Mouse (Mus musculus): ENCODE results near the gene Tulp2. TPM values are rescaled to one million over a fixed set of nuclear protein-coding genes. Genes with fewer than 3 reads are reported as not detected.

Gene Tulp2
- polyA plus RNA-seq, 1 experiment from 2014 or later = not detected

DNA sequence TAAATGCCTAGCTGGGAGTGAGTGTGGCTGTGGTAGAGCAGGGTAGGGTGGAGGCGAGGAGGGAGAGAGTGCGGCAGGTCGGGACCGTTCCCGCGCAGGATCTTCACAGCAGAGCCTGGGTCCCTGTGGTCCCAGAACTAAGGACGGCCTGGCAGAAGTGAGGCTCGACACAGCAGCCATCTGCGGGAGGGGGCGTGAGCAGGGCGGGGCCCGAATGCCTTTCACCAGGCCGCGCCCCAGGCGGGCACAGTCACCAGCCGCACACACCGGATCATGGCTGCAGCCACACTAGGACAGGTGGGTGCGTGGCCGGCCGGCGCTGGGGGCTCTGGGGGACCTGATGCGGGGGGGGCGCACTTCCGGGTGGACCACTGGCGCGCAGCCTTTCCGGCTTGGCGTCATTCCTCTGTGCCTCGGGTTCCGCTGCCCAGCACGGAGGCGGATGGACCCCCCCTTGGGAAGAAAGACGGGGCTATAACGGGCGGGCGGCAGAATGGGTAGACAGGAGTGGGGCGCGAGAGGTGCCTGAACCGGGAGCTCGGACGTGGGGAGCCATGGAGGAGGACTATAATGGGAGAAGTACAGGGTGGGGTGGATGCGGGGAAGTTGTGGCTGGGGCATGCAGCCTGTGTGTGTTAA, 88.5 kb downstream of the Tulp2 start, which contains the start of gene Bcat2:
Bcat2 (plus strand) TSS at position 51 of the 639 bp plus-strand sequence.
- no peaks in the 10 kb centered on the region for H3K36me3 ChIP-seq (ENCODE audit: control insufficient read depth, insufficient read depth, low read length)
- peak within 1 kb of the TSS; percentile 72 for H3K4me2 ChIP-seq (ENCODE audit: low read length)
- H3K4me1 ChIP-seq (ENCODE audit: control insufficient read depth, insufficient read depth, low read length) = peaks cover 9% of the 10 kb centered on the region; the same call in 1 of the 2 replicates
- no peaks in the 10 kb centered on the region for H3K9me3 ChIP-seq (replicated peaks; ENCODE audit: control insufficient read depth, low read length)
- peak within 1 kb of the TSS; percentile 93 for H3K9ac ChIP-seq (ENCODE audit: low read length)
- H3K27ac ChIP-seq (ENCODE audit: low read depth, low read length) = peak within 1 kb of the TSS; percentile 81
- H3K4me3 ChIP-seq (ENCODE audit: low read depth, low read length) = peak within 1 kb of the TSS; percentile 62
- under 1% methylated on average over 42 of the region's 42 CpGs for WGBS
- peak; percentile 74 for ATAC-seq
- H3K27me3 ChIP-seq (replicated peaks; ENCODE audit: control insufficient read depth, insufficient read depth, low read length) = no peaks in the 10 kb centered on the region
- DNase-seq (ENCODE audit: low spot score) = peak; percentile 75

DNA sequence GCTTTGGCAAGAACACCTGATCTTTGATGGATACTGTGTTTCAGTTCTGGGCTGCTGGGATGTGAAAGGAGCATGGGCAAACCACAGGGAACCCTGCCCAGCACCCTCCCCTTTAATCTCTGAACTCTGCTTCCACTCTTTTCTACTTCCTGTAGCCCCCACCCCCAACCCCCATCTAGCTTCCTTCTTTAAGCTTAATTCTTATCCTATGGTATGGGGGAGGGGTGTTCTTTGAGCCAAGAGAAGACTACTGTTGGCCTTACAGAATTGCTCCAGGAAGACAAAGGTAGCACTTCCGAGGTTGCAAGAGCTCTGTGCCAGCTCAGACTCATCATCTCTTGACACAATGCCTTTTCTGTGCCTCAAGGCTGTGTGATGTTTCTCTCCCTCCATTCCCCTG, 90.3 kb downstream of the Tulp2 start:
- H3K9ac ChIP-seq (ENCODE audit: low read length) = no peak overlapping the region
- DNase-seq (ENCODE audit: low spot score) = no peak
- H3K36me3 ChIP-seq (ENCODE audit: control insufficient read depth, insufficient read depth, low read length) = peaks cover 9% of the 10 kb centered on the region
- H3K4me2 ChIP-seq (ENCODE audit: low read length) = no peak overlapping the region
- H3K4me3 ChIP-seq (ENCODE audit: low read depth, low read length) = no peak overlapping the region
- peaks cover 9% of the 10 kb centered on the region; the same call in 1 of the 2 replicates for H3K4me1 ChIP-seq (ENCODE audit: control insufficient read depth, insufficient read depth, low read length)
- WGBS = 62% methylated on average over 1 of the region's 1 CpGs
- no peak overlapping the region for H3K27ac ChIP-seq (ENCODE audit: low read depth, low read length)
- no peaks in the 10 kb centered on the region for H3K9me3 ChIP-seq (replicated peaks; ENCODE audit: control insufficient read depth, low read length)
- ATAC-seq = no peak
- no peaks in the 10 kb centered on the region for H3K27me3 ChIP-seq (replicated peaks; ENCODE audit: control insufficient read depth, insufficient read depth, low read length)

Small RNA genes within 50 kb of the gene (microRNA-seq; reads per million reads assigned to microRNA genes)
- gene Gm22133 = not detected

Other genes with a start within 250 kb of the Tulp2 start
- 0.99 and 1.4 TPM in 2 replicates for gene Cd37, start 242.8 kb upstream of the Tulp2 start, polyA plus RNA-seq (2014; fragmentation: Nextera tagmentation; extraction: Ambion mirVana)
- gene Slc6a16, start 240.8 kb upstream of the Tulp2 start, polyA plus RNA-seq (2014; fragmentation: Nextera tagmentation; extraction: Ambion mirVana) = 0.09 and 0.26 TPM in 2 replicates
- not detected in 2 replicates for gene Slc6a21, start 204.4 kb upstream of the Tulp2 start, polyA plus RNA-seq (2014; fragmentation: Nextera tagmentation; extraction: Ambion mirVana)
- gene Trpm4, start 148.1 kb upstream of the Tulp2 start, polyA plus RNA-seq (2014; fragmentation: Nextera tagmentation; extraction: Ambion mirVana) = 6.5 and 9.8 TPM in 2 replicates
- 0.06 TPM in 1 of 2 replicates, not detected in the other for gene Hrc, start 146.6 kb upstream of the Tulp2 start, polyA plus RNA-seq (2014; fragmentation: Nextera tagmentation; extraction: Ambion mirVana)
- gene Ppfia3, start 114.9 kb upstream of the Tulp2 start, polyA plus RNA-seq (2014; fragmentation: Nextera tagmentation; extraction: Ambion mirVana) = 10.7 and 17.3 TPM in 2 replicates
- 6.2 and 11.0 TPM in 2 replicates for gene Lin7b, start 111.3 kb upstream of the Tulp2 start, polyA plus RNA-seq (2014; fragmentation: Nextera tagmentation; extraction: Ambion mirVana)
- 95.7 and 99.4 TPM in 2 replicates for gene Snrnp70, start 86.1 kb upstream of the Tulp2 start, polyA plus RNA-seq (2014; fragmentation: Nextera tagmentation; extraction: Ambion mirVana)
- not detected in 2 replicates for gene Kcna7, start 76.2 kb upstream of the Tulp2 start, polyA plus RNA-seq (2014; fragmentation: Nextera tagmentation; extraction: Ambion mirVana)
- gene Ntf5, start 68.2 kb upstream of the Tulp2 start, polyA plus RNA-seq (2014; fragmentation: Nextera tagmentation; extraction: Ambion mirVana) = 0.22 TPM in 1 of 2 replicates, not detected in the other
- 0.46 TPM in 1 of 2 replicates, not detected in the other for gene Lhb, start 61.1 kb upstream of the Tulp2 start, polyA plus RNA-seq (2014; fragmentation: Nextera tagmentation; extraction: Ambion mirVana)
- gene Gys1, start 47.0 kb upstream of the Tulp2 start, polyA plus RNA-seq (2014; fragmentation: Nextera tagmentation; extraction: Ambion mirVana) = 13.4 and 15.5 TPM in 2 replicates
- 144 and 153 TPM in 2 replicates for gene Ruvbl2, start 43.8 kb upstream of the Tulp2 start, polyA plus RNA-seq (2014; fragmentation: Nextera tagmentation; extraction: Ambion mirVana)
- 6,238 and 6,800 TPM in 2 replicates for gene Ftl1, start 22.0 kb upstream of the Tulp2 start, polyA plus RNA-seq (2014; fragmentation: Nextera tagmentation; extraction: Ambion mirVana)
- 163 and 168 TPM in 2 replicates for gene Bax, start 15.0 kb upstream of the Tulp2 start, polyA plus RNA-seq (2014; fragmentation: Nextera tagmentation; extraction: Ambion mirVana)
- gene Gm45808, start 4.9 kb downstream of the Tulp2 start, polyA plus RNA-seq (2014; fragmentation: Nextera tagmentation; extraction: Ambion mirVana) = not detected in 2 replicates
- 1.4 and 1.6 TPM in 2 replicates for gene Dhdh, start 6.9 kb downstream of the Tulp2 start, polyA plus RNA-seq (2014; fragmentation: Nextera tagmentation; extraction: Ambion mirVana)
- 69.0 and 96.5 TPM in 2 replicates for gene Nucb1, start 28.5 kb downstream of the Tulp2 start, polyA plus RNA-seq (2014; fragmentation: Nextera tagmentation; extraction: Ambion mirVana)
- gene Ppp1r15a, start 44.4 kb downstream of the Tulp2 start, polyA plus RNA-seq (2014; fragmentation: Nextera tagmentation; extraction: Ambion mirVana) = 13.1 and 19.3 TPM in 2 replicates
- gene Plekha4, start 44.5 kb downstream of the Tulp2 start, polyA plus RNA-seq (2014; fragmentation: Nextera tagmentation; extraction: Ambion mirVana) = 0.76 and 1.2 TPM in 2 replicates
- gene Hsd17b14, start 73.0 kb downstream of the Tulp2 start, polyA plus RNA-seq (2014; fragmentation: Nextera tagmentation; extraction: Ambion mirVana) = 0.17 and 0.22 TPM in 2 replicates
- 19.6 and 20.1 TPM in 2 replicates for gene Bcat2, start 88.3 kb downstream of the Tulp2 start, polyA plus RNA-seq (2014; fragmentation: Nextera tagmentation; extraction: Ambion mirVana)
- gene Fgf21, start 133.6 kb downstream of the Tulp2 start, polyA plus RNA-seq (2014; fragmentation: Nextera tagmentation; extraction: Ambion mirVana) = not detected in 2 replicates
- not detected in 2 replicates for gene Fut1, start 135.4 kb downstream of the Tulp2 start, polyA plus RNA-seq (2014; fragmentation: Nextera tagmentation; extraction: Ambion mirVana)
- not detected in 2 replicates for gene Izumo1, start 139.9 kb downstream of the Tulp2 start, polyA plus RNA-seq (2014; fragmentation: Nextera tagmentation; extraction: Ambion mirVana)
- gene Rasip1, start 145.6 kb downstream of the Tulp2 start, polyA plus RNA-seq (2014; fragmentation: Nextera tagmentation; extraction: Ambion mirVana) = 7.3 and 9.7 TPM in 2 replicates
- 1.3 and 1.9 TPM in 2 replicates for gene Mamstr, start 158.1 kb downstream of the Tulp2 start, polyA plus RNA-seq (2014; fragmentation: Nextera tagmentation; extraction: Ambion mirVana)
- gene Fut2, start 184.5 kb downstream of the Tulp2 start, polyA plus RNA-seq (2014; fragmentation: Nextera tagmentation; extraction: Ambion mirVana) = 0.11 TPM in 1 of 2 replicates, not detected in the other
- 0.28 and 0.41 TPM in 2 replicates for gene Ntn5, start 202.1 kb downstream of the Tulp2 start, polyA plus RNA-seq (2014; fragmentation: Nextera tagmentation; extraction: Ambion mirVana)
- 0.06 and 0.38 TPM in 2 replicates for gene Sec1, start 212.5 kb downstream of the Tulp2 start, polyA plus RNA-seq (2014; fragmentation: Nextera tagmentation; extraction: Ambion mirVana)
- 22.5 and 22.8 TPM in 2 replicates for gene Car11, start 218.0 kb downstream of the Tulp2 start, polyA plus RNA-seq (2014; fragmentation: Nextera tagmentation; extraction: Ambion mirVana)
- 3.6 and 3.7 TPM in 2 replicates for gene Dbp, start 223.2 kb downstream of the Tulp2 start, polyA plus RNA-seq (2014; fragmentation: Nextera tagmentation; extraction: Ambion mirVana)
- 727 and 966 TPM in 2 replicates for gene Rpl18, start 233.6 kb downstream of the Tulp2 start, polyA plus RNA-seq (2014; fragmentation: Nextera tagmentation; extraction: Ambion mirVana)
- gene Sphk2, start 236.1 kb downstream of the Tulp2 start, polyA plus RNA-seq (2014; fragmentation: Nextera tagmentation; extraction: Ambion mirVana) = 16.3 and 19.7 TPM in 2 replicates
- gene Fam83e, start 239.3 kb downstream of the Tulp2 start, polyA plus RNA-seq (2014; fragmentation: Nextera tagmentation; extraction: Ambion mirVana) = 0.11 and 0.15 TPM in 2 replicates
- not detected in 2 replicates for gene Spaca4, start 243.9 kb downstream of the Tulp2 start, polyA plus RNA-seq (2014; fragmentation: Nextera tagmentation; extraction: Ambion mirVana)

Data from forebrain, embryonic 14.5 days (tissue).